Mouse (Mus musculus) gonadal fat pad, adult 2 months (tissue): ENCODE results near the gene Olfr1145. TPM values are rescaled to one million over a fixed set of nuclear protein-coding genes. Genes with fewer than 3 reads are reported as not detected.

Experiments
- DNase-seq: peaks from one replicate; pipeline ENCODE4 v3.0.0-alpha.2; 2012; ENCODE audit warnings: low read depth
- polyA plus RNA-seq: library from polyadenylated mRNA; depleted of rRNA; stranded (reverse); fragments of >200 nt; gene quantifications from 2 replicates; pipeline ENCODE4 v1.2.3, GENCODE M21; 2012; rRNA removed

Olfr1145 gene
- not detected in 2 replicates for polyA plus RNA-seq

- DNase-seq: no peak
These were observed at the start of gene Olfr1145 for GRCm38 (mm10) chr2:87809522-87809921. Gene Olfr1145 (plus strand): TSS chr2:87809822.

GRCm38 (mm10) chr2:87776143-87776542 lies 33.5 kb upstream of the Olfr1145 start:
- no peak for DNase-seq

GRCm38 (mm10) chr2:87779183-87779582 lies 30.4 kb upstream of the Olfr1145 start, which contains the start of gene Olfr152:
Gene Olfr152 (plus strand): TSS chr2:87779483.
- DNase-seq: no peak

- no peak for DNase-seq
These were observed 9.3 kb upstream of the Olfr1145 start, which contains the start of gene Olfr1143 for GRCm38 (mm10) chr2:87800292-87800691. Gene Olfr1143 (plus strand): TSS chr2:87800592.

GRCm38 (mm10) chr2:87830233-87830632 lies 20.6 kb downstream of the Olfr1145 start, which contains the start of gene Olfr1148:
Gene Olfr1148 (plus strand): TSS chr2:87830533.
- no peak for DNase-seq

- DNase-seq: no peak
These were observed 34.1 kb downstream of the Olfr1145 start, which contains the start of gene Olfr1150-ps1 for GRCm38 (mm10) chr2:87843693-87844092. Gene Olfr1150-ps1 (plus strand): TSS chr2:87843993.

- DNase-seq: no peak
These were observed 45.9 kb downstream of the Olfr1145 start, which contains the start of gene Olfr1151 for GRCm38 (mm10) chr2:87855562-87855961. Gene Olfr1151 (plus strand): TSS chr2:87855862.

Other genes starting within 250 kb of the Olfr1145 start
- not detected in 2 replicates for gene Olfr1129, start 235.9 kb upstream of the Olfr1145 start, polyA plus RNA-seq
- not detected in 2 replicates for gene Olfr1130, start 203.6 kb upstream of the Olfr1145 start, polyA plus RNA-seq
- not detected in 2 replicates for gene Olfr1131, start 182.7 kb upstream of the Olfr1145 start, polyA plus RNA-seq
- gene Olfr1132, start 172.3 kb upstream of the Olfr1145 start, polyA plus RNA-seq: not detected in 2 replicates
- gene Olfr1133, start 162.4 kb upstream of the Olfr1145 start, polyA plus RNA-seq: not detected in 2 replicates
- gene Olfr1134, start 151.4 kb upstream of the Olfr1145 start, polyA plus RNA-seq: not detected in 2 replicates
- not detected in 2 replicates for gene Olfr1135, start 136.2 kb upstream of the Olfr1145 start, polyA plus RNA-seq
- gene Olfr1136, start 115.9 kb upstream of the Olfr1145 start, polyA plus RNA-seq: not detected in 2 replicates
- gene Olfr1137, start 96.6 kb upstream of the Olfr1145 start, polyA plus RNA-seq: not detected in 2 replicates
- not detected in 2 replicates for gene Olfr1138, start 69.8 kb upstream of the Olfr1145 start, polyA plus RNA-seq
- not detected in 2 replicates for gene Olfr1140, start 66.1 kb upstream of the Olfr1145 start, polyA plus RNA-seq
- gene Olfr1141, start 55.8 kb upstream of the Olfr1145 start, polyA plus RNA-seq: not detected in 2 replicates
- gene Olfr152, start 30.3 kb upstream of the Olfr1145 start, polyA plus RNA-seq: not detected in 2 replicates
- not detected in 2 replicates for gene Olfr1143, start 9.2 kb upstream of the Olfr1145 start, polyA plus RNA-seq
- not detected in 2 replicates for gene Olfr1148, start 20.7 kb downstream of the Olfr1145 start, polyA plus RNA-seq
- not detected in 2 replicates for gene Olfr1150-ps1, start 34.2 kb downstream of the Olfr1145 start, polyA plus RNA-seq
- gene Olfr1151, start 46.0 kb downstream of the Olfr1145 start, polyA plus RNA-seq: not detected in 2 replicates
- not detected in 2 replicates for gene Olfr1152, start 56.7 kb downstream of the Olfr1145 start, polyA plus RNA-seq
- not detected in 2 replicates for gene Olfr1153, start 85.1 kb downstream of the Olfr1145 start, polyA plus RNA-seq
- gene Olfr1154, start 95.3 kb downstream of the Olfr1145 start, polyA plus RNA-seq: not detected in 2 replicates
- not detected in 2 replicates for gene Olfr1155, start 135.3 kb downstream of the Olfr1145 start, polyA plus RNA-seq
- gene Olfr1156, start 143.3 kb downstream of the Olfr1145 start, polyA plus RNA-seq: not detected in 2 replicates
- gene Olfr1157, start 158.5 kb downstream of the Olfr1145 start, polyA plus RNA-seq: not detected in 2 replicates
- gene Olfr74, start 164.8 kb downstream of the Olfr1145 start, polyA plus RNA-seq: not detected in 2 replicates
- gene Olfr1158, start 180.3 kb downstream of the Olfr1145 start, polyA plus RNA-seq: not detected in 2 replicates
- gene Olfr1160, start 198.4 kb downstream of the Olfr1145 start, polyA plus RNA-seq: not detected in 2 replicates
- gene Olfr1161, start 213.0 kb downstream of the Olfr1145 start, polyA plus RNA-seq: not detected in 2 replicates
- gene Olfr73, start 227.9 kb downstream of the Olfr1145 start, polyA plus RNA-seq: not detected in 2 replicates
- gene Olfr1162, start 241.3 kb downstream of the Olfr1145 start, polyA plus RNA-seq: not detected in 2 replicates